Mouse (Mus musculus): ENCODE results near the gene Apoe.
"Not testable (repeated sequence)": the region's sequence is repeated elsewhere in the genome, so short reads cannot be mapped to it uniquely, and the experiment has no call there.

Apoe gene

DNA sequence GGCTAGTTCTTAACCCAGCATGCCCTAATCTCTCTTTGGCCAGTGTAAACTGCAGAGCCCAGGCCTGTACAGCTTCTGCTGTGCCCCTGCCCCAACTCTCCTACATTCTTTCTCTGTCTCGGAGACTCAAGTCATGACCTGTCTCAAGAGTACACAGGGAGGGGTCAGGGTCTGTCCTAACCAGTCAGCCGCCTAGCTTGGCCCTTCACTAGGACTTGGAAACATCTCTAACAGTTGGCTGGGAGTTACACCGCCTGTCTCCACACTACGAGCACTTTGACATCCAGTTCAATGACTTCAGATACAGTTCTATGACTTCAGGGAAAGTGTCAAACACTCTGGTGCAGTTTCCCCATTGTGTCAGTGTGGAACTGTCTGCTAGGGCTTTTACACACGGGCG is 7.6 kb downstream of the Apoe start:
- no peak for DNase-seq

- no peak for DNase-seq
Measured at GRCm38 (mm10) chr7:19690845-19691244, 8.1 kb downstream of the Apoe start.

- DNase-seq = no peak
Measured at GRCm38 (mm10) chr7:19688611-19689010, 10.4 kb downstream of the Apoe start.

DNA sequence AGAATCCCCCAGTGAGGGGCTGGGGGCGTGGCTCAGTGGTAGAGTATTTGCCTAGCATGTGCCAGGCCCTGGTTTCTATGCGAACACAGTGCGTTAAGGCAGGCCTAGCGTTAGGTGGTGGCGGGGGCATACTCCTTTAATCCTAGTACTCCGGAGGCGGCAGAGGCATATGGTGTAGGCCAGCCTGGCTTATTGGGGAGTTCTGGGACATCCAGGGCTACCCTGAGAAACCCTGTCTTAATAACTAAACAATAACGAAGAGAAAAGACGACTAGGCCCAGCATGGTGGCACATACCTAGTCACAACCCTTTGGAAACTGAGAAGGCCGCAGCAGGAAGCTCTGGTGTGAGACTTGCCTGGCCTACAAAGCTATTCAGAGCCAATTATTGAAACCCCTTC is 10.9 kb downstream of the Apoe start:
- DNase-seq = no peak

DNA sequence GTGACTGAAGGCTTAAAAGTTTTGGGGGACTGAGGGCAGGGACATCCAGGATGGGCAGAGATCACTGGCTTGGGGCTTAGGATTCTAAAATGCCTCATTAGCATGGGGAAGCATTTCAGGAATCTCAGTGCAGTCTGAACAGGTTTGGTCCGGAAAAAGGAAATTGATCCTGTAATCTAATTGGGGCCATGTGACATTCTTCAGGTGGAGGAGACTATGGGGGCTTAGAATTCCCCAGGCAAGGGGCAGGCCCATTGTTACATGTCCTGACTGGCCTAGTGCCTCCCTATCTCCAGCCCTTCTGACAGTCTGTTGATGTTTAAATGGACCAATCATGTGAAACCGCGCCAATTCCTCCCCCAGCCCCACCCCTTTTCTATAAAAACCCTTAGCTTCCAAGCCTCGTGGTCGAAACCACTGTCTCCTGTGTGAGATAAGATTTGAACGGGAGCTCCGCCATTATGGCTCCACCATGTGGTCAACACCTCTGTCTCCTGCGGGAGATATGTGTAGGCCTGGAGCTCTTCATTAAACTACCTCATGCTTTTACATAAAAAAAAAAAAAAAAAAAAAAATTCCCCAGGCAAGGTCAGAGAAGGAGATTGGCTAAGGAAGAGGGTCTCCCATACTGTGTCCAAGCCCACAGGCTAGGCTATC is 11.9 kb downstream of the Apoe start:
- DNase-seq = not testable (repeated sequence)

DNA sequence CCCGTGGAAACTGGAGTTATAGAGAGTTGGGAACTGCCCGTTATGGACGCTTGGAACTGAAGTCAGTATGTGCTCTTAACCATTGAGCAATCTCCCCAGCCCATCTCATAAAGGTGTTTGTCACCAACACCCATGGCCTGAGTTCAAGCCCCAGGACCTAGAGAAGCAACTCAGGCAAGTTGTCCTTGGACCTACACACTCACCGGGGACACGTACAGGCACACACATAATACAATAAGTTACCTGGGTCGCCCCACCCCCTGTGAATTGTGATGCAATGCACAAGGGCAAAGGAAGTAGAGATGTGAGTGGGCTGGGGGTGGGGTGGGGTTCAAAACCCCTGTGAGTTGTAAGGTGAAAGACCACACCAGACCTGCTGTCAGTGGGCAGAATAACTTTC is 12.5 kb downstream of the Apoe start:
- no peak for DNase-seq

DNA sequence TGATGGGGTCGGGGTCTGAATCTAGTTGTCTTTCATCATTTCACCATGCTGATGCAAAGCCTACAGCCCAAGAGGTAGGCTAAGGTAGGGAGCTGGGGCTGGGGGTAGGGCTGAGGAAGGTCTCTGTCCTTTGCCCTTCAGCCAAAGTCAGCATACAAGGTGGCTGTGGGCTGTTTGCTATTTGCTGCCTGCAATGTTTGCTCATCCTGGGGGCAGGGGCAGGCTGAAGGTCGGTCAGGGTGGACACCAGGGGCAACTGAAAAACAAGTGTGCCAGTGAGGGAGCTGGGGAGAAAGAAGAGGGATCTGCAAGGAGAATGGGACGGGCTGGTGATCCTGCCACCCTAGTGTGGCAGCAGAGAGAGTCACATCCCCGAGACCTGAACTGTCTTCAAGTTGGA is 13.6 kb downstream of the Apoe start:
- no peak for DNase-seq

- no peak for DNase-seq
Measured at GRCm38 (mm10) chr7:19683771-19684201, 15.2 kb downstream of the Apoe start.

GRCm38 (mm10) chr7:19682979-19683378 is 16.0 kb downstream of the Apoe start:
- no peak for DNase-seq

DNA sequence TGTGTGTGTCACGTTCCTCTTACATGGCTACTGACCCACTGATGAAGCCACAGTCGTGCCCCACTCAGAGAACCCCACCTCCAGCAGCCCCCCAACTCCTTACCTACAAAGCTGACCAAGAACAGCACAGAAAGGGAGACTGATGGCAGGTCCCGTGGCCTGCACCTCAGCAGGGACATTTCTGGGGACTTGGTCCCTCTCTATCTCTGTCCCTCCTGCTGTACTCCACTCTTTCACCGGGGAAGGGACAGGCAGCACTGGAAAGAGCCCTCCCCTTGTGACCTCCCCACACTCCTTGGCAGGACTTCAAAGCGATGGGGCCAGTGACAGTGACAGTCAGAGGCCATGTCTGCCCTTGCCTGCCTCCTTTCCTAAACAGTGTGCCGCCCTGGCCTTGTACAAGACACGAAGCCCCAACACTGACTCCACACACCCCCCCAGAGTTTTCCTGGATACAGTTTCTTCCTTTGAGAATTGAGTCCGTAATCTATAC is 17.7 kb downstream of the Apoe start, which contains the start of the genes Gm44805 and Apoc4:
TSS of gene Gm44805 (minus strand) at position 222 of the 493 bp plus-strand sequence.
TSS of gene Apoc4 (minus strand) at position 278 of the 493 bp plus-strand sequence.
- DNase-seq = no peak

DNA sequence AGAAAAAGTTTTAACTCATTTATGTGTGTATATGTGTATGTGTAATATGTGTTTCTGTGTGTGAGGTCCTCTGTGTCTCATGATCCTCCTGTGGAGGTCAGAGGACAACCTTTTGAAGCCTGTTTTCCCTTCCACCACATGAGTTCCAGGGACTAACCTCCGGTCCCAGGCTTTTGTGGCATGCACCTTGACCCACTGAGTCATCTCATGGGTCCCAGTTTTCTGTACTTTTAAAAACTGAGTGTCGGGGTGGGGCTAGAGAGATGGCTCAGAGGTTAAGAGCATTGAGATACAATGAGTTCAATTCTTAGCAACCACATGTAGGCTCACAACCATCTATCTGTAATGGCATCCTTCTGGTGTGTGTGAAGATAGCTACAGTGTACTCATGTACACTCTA is 18.3 kb downstream of the Apoe start:
- no peak for DNase-seq

- no peak for DNase-seq
Measured at GRCm38 (mm10) chr7:19678901-19679300, 20.1 kb downstream of the Apoe start.

- no peak for DNase-seq
Measured at GRCm38 (mm10) chr7:19677872-19678271, 21.1 kb downstream of the Apoe start, which contains the start of gene Apoc2. Gene Apoc2 (minus strand): TSS chr7:19677941.

GRCm38 (mm10) chr7:19676662-19677061 is 22.3 kb downstream of the Apoe start:
- DNase-seq = no peak

GRCm38 (mm10) chr7:19675824-19676223 is 23.2 kb downstream of the Apoe start:
- no peak for DNase-seq

GRCm38 (mm10) chr7:19673083-19673699 is 25.8 kb downstream of the Apoe start:
- no peak for DNase-seq

GRCm38 (mm10) chr7:19671511-19671910 is 27.5 kb downstream of the Apoe start:
- no peak for DNase-seq

DNA sequence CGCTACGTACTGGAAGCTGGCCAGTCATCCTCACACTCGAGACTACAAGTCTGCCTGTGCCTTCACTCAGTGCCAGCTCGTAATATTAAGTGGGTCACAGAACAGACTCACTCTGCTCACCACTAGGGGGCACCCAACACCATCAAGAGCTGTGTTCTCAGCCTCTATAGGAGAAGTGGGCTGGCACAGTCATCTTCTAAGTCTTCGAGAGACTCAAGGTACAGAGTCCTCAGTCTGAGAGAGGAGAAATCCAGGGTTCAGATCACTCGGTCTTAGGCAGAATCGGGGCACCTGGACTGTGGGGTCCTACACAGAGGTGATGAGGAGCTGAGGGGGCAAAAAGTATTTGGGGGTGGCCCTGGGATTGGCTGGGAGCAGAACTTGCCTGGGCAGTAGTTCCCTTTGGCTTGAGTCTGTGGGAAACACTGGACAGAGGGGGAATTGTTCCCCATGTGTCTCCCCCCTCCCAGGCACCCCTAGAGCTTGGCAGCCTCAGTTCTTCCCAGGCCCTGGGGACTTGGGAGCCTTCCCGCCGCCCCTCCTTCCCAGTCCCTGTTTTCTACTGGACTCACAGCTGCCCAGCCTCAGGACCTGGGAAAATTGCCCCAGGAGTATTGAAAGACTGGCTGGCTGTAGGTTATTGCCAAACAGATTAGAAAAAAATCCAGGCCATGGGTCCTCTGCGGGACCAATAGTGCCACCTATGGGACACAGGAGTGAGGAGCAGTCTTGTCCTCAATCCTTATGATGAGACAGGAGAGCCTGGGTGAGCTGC is 29.9 kb downstream of the Apoe start:
- DNase-seq = peak; percentile 92

GRCm38 (mm10) chr7:19667434-19667833 is 31.6 kb downstream of the Apoe start:
- no peak for DNase-seq

DNA sequence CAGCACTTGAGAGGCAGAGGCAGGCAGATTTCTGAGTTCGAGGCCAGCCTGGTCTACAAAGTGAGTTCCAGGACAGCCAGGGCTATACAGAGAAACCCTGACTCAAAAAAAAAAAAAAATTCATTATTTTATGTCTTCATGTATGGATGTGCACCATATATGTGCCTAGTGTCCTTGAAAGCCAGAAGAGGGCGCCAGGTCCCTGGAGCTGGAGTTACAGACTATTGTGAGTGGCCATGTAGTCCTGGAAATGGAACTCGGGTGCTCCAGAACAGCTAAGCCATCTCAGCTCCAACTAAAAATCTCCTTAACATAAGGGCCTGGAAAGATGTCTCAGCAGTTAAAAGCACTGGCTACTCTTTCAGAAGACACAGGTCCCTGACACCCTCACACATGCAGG is 32.2 kb downstream of the Apoe start:
- DNase-seq = no peak

- peak; percentile 98 for DNase-seq
Measured at GRCm38 (mm10) chr7:19664955-19665841, 33.8 kb downstream of the Apoe start, which contains the start of gene Clptm1. Gene Clptm1 (minus strand): TSS chr7:19665033.

DNA sequence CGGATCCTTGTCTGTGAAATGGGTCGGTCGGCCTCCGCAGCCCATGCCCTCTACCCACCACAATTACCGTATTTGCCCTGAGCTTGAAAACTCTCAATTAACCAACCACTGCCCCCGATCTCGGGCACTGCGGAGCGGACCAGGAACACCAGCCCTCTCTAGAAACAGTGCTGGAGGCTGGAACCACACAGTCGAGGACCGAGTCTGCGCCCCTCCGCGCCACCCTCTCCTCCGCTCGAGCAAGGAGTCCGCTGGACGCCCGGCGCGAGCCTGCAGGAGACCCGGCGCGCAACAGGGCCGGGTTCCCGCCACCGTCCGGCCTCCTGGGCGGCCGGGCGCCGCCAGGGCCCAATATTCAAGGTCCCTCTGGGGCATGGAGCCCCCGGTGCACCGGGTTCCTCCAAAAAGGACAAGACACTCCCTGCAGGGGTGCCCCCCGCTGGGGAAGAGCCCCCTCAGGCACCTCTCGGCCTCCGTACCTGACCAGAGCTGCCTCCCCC is 34.5 kb downstream of the Apoe start:
- DNase-seq = no peak
